Mouse (Mus musculus) thymus, adult 2 months (tissue): ENCODE results near the gene Evi2. TPM values are rescaled to one million over a fixed set of nuclear protein-coding genes. Genes with fewer than 3 reads are reported as not detected.

Experiments
- DNase-seq: peaks from one replicate; pipeline ENCODE4 v3.0.0; 2021
- H3K27ac ChIP-seq: fragments of 200-500 bp; 2 replicates; pipeline ENCODE4 v1.5.1; 2012; ENCODE audit warnings: low read length, control low read depth; ENCODE audit not compliant: control insufficient read depth, insufficient read depth
- H3K27me3 ChIP-seq: fragments of 200-500 bp; 2 replicates; pipeline ENCODE4 v1.6.1; 2012; ENCODE audit warnings: mild to moderate bottlenecking, low read length, moderate library complexity, mixed read lengths; ENCODE audit not compliant: control insufficient read depth, insufficient read depth
- H3K36me3 ChIP-seq: fragments of 200-500 bp; 2 replicates; pipeline ENCODE4 v1.6.1; 2012; ENCODE audit warnings: mild to moderate bottlenecking, low read length, moderate library complexity; ENCODE audit not compliant: control insufficient read depth, insufficient read depth
- H3K4me1 ChIP-seq: fragments of 200-500 bp; replicated peaks from 2 replicates; pipeline ENCODE4 v1.6.1; 2012; ENCODE audit warnings: low read length; ENCODE audit not compliant: control insufficient read depth, insufficient read depth
- H3K4me3 ChIP-seq: fragments of 200-500 bp; 2 replicates; pipeline ENCODE4 v1.5.1; 2012; ENCODE audit warnings: mild to moderate bottlenecking, low read length, control low read depth, moderate library complexity; ENCODE audit not compliant: control insufficient read depth, insufficient read depth
- CTCF ChIP-seq: fragments of 200-500 bp; IDR thresholded peaks from 2 replicates; pipeline ENCODE4 v1.5.1; 2012; ENCODE audit warnings: mild to moderate bottlenecking, control low read depth, low read length, moderate library complexity, borderline replicate concordance; ENCODE audit not compliant: control insufficient read depth, poor library complexity, insufficient read depth; ENCODE audit errors: extremely low read depth
- POLR2A ChIP-seq: fragments of 200-500 bp; IDR thresholded peaks from 2 replicates; pipeline ENCODE4 v1.6.1; 2012; ENCODE audit warnings: mild to moderate bottlenecking, low read length, control low read depth, moderate library complexity; ENCODE audit not compliant: control insufficient read depth, poor library complexity, insufficient read depth; ENCODE audit errors: extremely low read depth
- WGBS: fragments of 180-500 bp; shearing (Covaris S2); methylation state at CpG from one replicate; pipeline ENCODE4 v1.1.7; 2018; 5-methylcytosine and 5-hydroxymethylcytosine counted together
- polyA plus RNA-seq: library from polyadenylated mRNA; depleted of rRNA; stranded (reverse); fragments of >200 nt; gene quantifications from 2 replicates; pipeline ENCODE4 v1.2.3, GENCODE M21; 2012

Gene Evi2
- polyA plus RNA-seq, 1 experiment = 3.5 TPM

DNA sequence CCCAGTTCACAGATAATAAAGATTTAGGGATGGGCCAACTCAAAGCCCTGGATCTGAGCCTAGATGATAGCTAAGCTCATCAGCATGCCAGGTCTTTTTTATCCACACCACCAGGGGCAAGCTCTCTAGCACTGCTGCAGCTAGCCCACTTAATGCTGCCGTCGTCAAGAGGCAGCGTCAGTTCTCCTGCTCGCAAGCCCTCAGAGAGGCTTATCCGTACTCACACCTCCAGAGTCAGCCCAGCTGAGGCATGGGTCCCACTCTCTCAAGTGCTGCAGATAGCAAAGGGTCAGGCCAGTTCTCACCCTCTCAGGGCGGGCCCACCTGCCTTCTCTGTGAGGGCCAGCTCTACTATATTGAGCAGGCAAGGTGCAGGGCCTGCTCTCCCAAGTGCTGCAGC is 2.9 kb upstream of the Evi2 start:
- TF ChIP-seq CTCF (no peak), POLR2A (no peak)
- Histone ChIP-seq H3K27me3 (no peaks in the 10 kb centered on the region), H3K36me3 (no peaks in the 10 kb centered on the region), H3K27ac (no peak overlapping the region), H3K4me1 (peaks cover 10% of the 10 kb centered on the region), H3K4me3 (no peak overlapping the region)
- 96% methylated on average over 6 of the region's 6 CpGs for WGBS
- no peak for DNase-seq

DNA sequence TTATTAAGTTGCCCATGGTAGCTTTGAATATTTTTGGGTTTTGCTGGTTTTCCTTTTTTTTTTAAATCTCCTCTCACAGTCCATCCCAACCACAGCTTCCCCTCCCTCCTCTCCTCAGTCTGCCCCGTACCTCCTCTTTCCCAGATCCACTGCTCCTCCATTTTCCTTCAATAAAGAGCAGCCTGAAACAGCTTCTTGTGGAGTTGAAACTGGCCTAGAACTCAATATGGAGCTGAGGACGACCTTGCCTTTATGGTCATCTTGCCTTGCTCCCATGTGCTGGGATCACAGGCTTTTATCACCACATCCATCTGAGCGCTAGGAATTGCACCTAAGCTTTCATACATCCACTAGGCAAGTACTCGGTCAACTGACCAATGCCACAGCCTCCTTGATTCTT is 1.1 kb upstream of the Evi2 start:
- WGBS = 94% methylated on average over 4 of the region's 4 CpGs
- DNase-seq = no peak
- TF ChIP-seq CTCF (no peak), POLR2A (no peak)
- no peaks in the 10 kb centered on the region for H3K27me3 ChIP-seq
- no peak overlapping the region for H3K27ac ChIP-seq
- H3K36me3 ChIP-seq = no peaks in the 10 kb centered on the region
- H3K4me3 ChIP-seq = no peak overlapping the region
- H3K4me1 ChIP-seq = peaks cover 23% of the 10 kb centered on the region

DNA sequence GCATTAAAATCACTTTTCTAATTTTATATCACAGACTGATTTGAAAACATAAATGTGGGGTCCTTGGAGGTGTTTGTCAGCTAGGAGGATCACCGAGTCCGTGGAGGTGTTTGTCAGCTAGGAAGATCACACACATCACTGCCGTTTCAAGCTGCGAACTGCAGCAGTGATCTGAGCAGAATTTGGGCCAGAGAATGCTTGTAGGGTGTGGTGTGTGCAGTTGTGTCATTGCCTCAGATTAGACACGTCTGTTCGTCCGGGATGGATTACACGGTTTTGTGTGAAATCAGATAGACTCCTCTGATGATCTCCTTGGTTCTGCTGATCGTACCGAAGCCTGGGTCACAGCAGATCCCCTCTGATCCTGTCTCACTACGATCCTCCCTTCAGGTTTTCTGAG is 385 bp upstream of the Evi2 start:
- 57% methylated on average over 11 of the region's 11 CpGs for WGBS
- Histone ChIP-seq H3K4me1 (peaks cover 23% of the 10 kb centered on the region), H3K27me3 (no peaks in the 10 kb centered on the region), H3K4me3 (no peak overlapping the region), H3K27ac (no peak overlapping the region), H3K36me3 (no peaks in the 10 kb centered on the region)
- TF ChIP-seq CTCF = no peak
- no peak for TF ChIP-seq POLR2A
- DNase-seq = no peak

DNA sequence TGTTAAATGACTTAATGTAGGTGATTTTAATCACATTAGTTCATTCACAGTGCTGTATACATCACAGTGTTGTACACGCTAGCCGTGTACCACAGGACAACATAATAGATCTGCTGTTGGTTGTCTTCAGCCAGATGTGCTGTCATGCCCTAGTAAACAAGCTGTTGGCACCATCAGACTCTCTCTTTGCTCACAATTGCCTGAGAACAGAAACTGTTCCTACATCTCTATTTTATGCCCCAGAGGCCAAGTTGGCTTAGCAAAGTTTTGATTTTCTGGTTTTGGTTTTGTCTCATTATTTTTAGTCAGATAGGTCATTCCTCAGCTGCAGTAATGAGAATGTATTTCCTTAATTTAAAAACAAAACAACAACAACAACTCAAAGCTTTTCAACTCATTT is 653 bp downstream of the Evi2 start:
- Histone ChIP-seq H3K36me3 (no peaks in the 10 kb centered on the region), H3K4me3 (no peak overlapping the region), H3K4me1 (peaks cover 25% of the 10 kb centered on the region), H3K27me3 (no peaks in the 10 kb centered on the region), H3K27ac (no peak overlapping the region; the same call in 1 of the 2 replicates)
- 93% methylated on average over 2 of the region's 2 CpGs for WGBS
- no peak for TF ChIP-seq CTCF
- no peak for TF ChIP-seq POLR2A
- no peak for DNase-seq

DNA sequence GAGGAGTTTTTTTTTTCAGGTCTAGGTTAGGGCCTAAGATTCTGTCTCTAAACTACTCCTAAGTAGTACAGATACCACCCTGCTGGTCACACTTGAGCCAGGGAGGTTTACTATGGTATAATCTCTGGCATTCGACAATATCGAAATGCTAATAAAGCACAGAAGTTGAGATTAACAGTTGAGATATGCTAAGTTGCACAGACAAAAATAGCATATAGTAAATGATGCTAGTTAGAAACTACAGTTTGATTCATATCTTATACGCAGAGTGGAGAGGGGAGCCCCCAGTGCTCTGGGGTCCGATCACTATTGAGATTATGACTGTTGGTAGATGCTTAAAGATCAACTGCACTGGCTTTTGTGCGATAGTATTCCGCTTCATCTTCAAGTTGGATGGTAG is 1.2 kb downstream of the Evi2 start:
- no peaks in the 10 kb centered on the region for H3K27me3 ChIP-seq
- TF ChIP-seq POLR2A (no peak), CTCF (no peak)
- WGBS = 85% methylated on average over 6 of the region's 6 CpGs
- no peak overlapping the region for H3K27ac ChIP-seq
- H3K36me3 ChIP-seq = no peaks in the 10 kb centered on the region
- DNase-seq = no peak
- H3K4me1 ChIP-seq = peaks cover 28% of the 10 kb centered on the region
- H3K4me3 ChIP-seq = no peak overlapping the region

DNA sequence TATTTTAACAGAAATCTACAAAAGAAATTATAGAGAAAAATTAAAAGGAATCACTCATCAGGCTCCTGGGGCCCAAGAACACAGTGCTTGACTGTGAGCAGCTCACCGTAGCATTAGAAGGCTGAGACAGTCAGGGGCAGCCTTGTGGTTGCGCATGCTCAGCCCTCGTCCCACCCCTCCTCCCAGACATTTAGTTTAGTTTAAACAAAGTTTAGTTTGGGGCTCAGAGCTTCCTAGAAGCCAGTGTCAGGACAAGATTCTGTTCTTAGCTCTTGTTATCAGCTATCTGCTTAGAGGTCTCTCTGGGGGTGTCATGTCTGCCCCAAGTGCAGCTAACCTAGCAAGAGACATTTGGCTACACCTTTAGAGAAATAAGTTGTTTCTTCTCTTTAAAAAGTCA is 1.8 kb downstream of the Evi2 start:
- WGBS = 32% methylated on average over 3 of the region's 3 CpGs
- DNase-seq = no peak
- Histone ChIP-seq H3K27me3 (no peaks in the 10 kb centered on the region), H3K27ac (peak overlapping the region; percentile 72; the same call in 1 of the 2 replicates), H3K4me3 (no peak overlapping the region), H3K36me3 (no peaks in the 10 kb centered on the region), H3K4me1 (peaks cover 30% of the 10 kb centered on the region)
- TF ChIP-seq CTCF = no peak

DNA sequence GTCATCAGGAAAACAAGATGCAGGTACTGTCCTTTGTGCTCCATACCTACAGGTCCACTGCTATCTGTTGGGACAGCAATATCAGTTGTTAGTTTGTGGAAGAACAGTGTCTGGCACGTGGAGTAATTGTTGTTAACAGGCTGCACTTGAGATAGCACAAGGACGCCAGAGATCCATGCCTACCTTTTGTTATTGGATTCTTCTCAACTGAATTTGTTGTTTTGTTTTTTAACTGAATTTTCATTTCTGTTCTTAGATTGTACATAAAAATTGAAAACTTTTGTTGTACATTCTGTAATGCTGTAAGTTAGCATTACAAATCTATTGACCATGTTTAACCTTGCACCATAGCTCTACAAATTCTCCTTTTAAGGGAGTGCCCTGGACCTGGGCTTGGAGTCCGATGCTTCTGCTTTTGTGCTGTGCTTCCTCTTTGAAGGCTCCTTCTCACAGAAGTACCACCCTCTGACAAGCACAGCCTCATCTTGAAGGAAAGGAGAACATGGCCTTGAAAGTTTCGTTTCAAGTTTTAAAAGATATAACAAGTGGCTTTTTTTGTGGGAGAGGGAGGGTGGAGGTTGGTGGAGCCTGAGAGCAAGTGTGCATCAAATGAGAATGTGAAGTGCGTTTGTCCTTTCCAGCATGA is 2.5 kb downstream of the Evi2 start:
- no peak for DNase-seq

More for the DNA sequence above, 2.5 kb downstream of the Evi2 start:
- no peak overlapping the region for H3K4me3 ChIP-seq
- WGBS = 19% methylated on average over 5 of the region's 5 CpGs
- peaks cover 30% of the 10 kb centered on the region for H3K4me1 ChIP-seq
- no peaks in the 10 kb centered on the region for H3K27me3 ChIP-seq
- peak overlapping the region; percentile 77 for H3K27ac ChIP-seq
- no peaks in the 10 kb centered on the region for H3K36me3 ChIP-seq
- TF ChIP-seq POLR2A (no peak), CTCF (no peak)
